Mouse (Mus musculus) heart, embryonic 16.5 days (tissue): ENCODE data around the gene Muc1. TPM values are rescaled to one million over a fixed set of nuclear protein-coding genes. Genes with fewer than 3 reads are reported as not detected.

Experiments
- ATAC-seq: fragments of 200-750 bp; cut with Nextera tagmentation; replicated peaks from 2 replicates; pipeline ENCODE4 v1.8.0; 2017; ENCODE audit warnings: moderate number of reproducible peaks; ENCODE audit not compliant: insufficient read depth, low FRiP score; ENCODE audit errors: extremely low read depth
- H3K27ac ChIP-seq: fragments of 300-500 bp; sonication (generic); 2 replicates; pipeline ENCODE4 v1.5.1; 2014; ENCODE audit warnings: mild to moderate bottlenecking, low read length, control low read depth, moderate library complexity
- H3K27me3 ChIP-seq: fragments of 300-500 bp; sonication (generic); 2 replicates; pipeline ENCODE4 v1.6.1; 2014; ENCODE audit warnings: low read length, mixed read lengths; ENCODE audit not compliant: control insufficient read depth, insufficient read depth
- H3K36me3 ChIP-seq: fragments of 300-500 bp; sonication (generic); 2 replicates; pipeline ENCODE4 v1.6.1; 2014; ENCODE audit not compliant: control insufficient read depth, insufficient read depth
- H3K4me1 ChIP-seq: fragments of 300-500 bp; sonication (generic); 2 replicates; pipeline ENCODE4 v1.6.1; 2014; ENCODE audit warnings: low read length, mixed read lengths; ENCODE audit not compliant: control insufficient read depth, insufficient read depth
- H3K4me2 ChIP-seq: fragments of 300-500 bp; sonication (generic); 2 replicates; pipeline ENCODE4 v1.6.1; 2014; ENCODE audit warnings: low read depth, mild to moderate bottlenecking, control low read depth, low read length
- H3K4me3 ChIP-seq: fragments of 300-500 bp; sonication (generic); 2 replicates; pipeline ENCODE4 v1.5.1; 2014; ENCODE audit warnings: mild to moderate bottlenecking, control low read depth, low read length
- H3K9ac ChIP-seq: fragments of 300-500 bp; sonication (generic); 2 replicates; pipeline ENCODE4 v1.6.1; 2014; ENCODE audit warnings: low read length, control low read depth
- H3K9me3 ChIP-seq: fragments of 300-500 bp; sonication (generic); replicated peaks from 2 replicates; pipeline ENCODE4 v1.6.1; 2016; ENCODE audit warnings: low read length; ENCODE audit not compliant: control insufficient read depth
- WGBS: fragments of 180-500 bp; shearing (Covaris S2); extraction: QIAGEN DNeasy Blood & Tissue Kit; methylation state at CpG from one replicate; pipeline ENCODE4 v1.1.7; 2014; 5-methylcytosine and 5-hydroxymethylcytosine counted together
- microRNA counts: library from miRNA; unstranded; fragments of <30 nt; microRNA quantifications from one replicate; lab custom pipeline; 2016
- microRNA-seq: library from miRNA; unstranded; fragments of <30 nt; microRNA quantifications from one replicate; pipeline ENCODE4, GENCODE M21; 2017
- polyA plus RNA-seq: library from polyadenylated mRNA; unstranded; fragments of >200 nt; fragmentation: Nextera tagmentation; extraction: Ambion mirVana; gene quantifications from 2 replicates; pipeline ENCODE4 v1.2.1, GENCODE M21; 2015

Muc1 gene
- polyA plus RNA-seq, 1 experiment from 2014 or later: 3.3 TPM

- Histone ChIP-seq H3K27me3 (peaks cover 2% of the 10 kb centered on the region; the same call in 1 of the 2 replicates), H3K9me3 (no peaks in the 10 kb centered on the region), H3K4me1 (peaks cover 28% of the 10 kb centered on the region), H3K27ac (peak overlapping the region; percentile 91), H3K9ac (peak overlapping the region; percentile 83), H3K4me3 (peak overlapping the region; percentile 69), H3K36me3 (peaks cover 9% of the 10 kb centered on the region), H3K4me2 (peak overlapping the region; percentile 98)
- no peak; the same call in 1 of the 2 replicates for ATAC-seq
- WGBS: under 1% methylated on average over 28 of the region's 29 CpGs
These were observed 51.3 kb downstream of the Muc1 start for GRCm38 (mm10) chr3:89280050-89280605.

DNA sequence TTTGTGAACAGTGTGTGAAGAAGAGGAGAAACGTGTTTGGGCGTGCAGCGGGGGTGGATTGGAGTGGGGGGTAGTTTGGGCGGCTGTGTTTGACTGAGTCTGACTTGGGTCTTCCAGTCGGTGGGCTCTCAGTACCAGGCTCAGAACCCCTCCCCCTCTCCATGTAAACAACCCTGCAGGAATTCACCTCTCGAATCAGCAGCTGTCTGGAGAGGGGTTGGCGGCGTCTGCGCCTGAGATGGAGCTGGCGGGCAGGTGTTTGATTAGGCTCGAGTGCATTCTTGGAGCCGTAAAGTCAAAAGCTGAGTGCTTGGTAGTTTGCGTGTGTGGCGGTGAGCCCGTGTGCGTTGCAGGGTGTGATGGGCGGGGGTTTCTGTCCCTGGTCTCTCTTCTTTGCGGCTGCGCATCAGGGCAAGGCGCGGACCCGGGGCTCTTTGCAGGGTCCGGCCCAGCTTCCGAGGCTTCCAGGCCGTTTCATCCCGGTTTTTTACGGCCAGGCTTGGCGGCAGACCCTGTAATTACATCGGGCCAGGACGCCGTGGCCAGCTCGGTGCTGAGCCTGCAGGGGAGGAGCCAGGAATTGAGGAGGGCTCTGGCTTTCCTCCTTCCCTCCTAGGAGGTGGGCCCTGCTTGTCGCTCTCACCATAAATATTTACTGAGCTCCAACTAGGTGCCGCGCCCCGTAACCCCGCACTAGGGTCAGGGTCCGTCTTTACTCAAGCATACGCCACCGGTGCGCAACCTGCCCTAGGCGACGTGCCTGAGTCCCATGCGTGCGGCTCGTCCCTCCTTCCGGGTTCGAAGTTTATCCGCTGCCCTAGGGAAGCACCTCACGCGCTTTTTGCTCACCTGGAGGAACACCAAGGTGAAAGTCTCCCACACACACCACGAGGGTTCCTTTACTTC lies 52.0 kb downstream of the Muc1 start, which contains the start of gene Efna1:
Efna1 (minus strand) TSS at position 537 of the 906 bp plus-strand sequence.
- Histone ChIP-seq H3K27me3 (peaks cover 2% of the 10 kb centered on the region; the same call in 1 of the 2 replicates), H3K27ac (peak within 1 kb of the TSS; percentile 91), H3K36me3 (peaks cover 1% of the 10 kb centered on the region), H3K9me3 (no peaks in the 10 kb centered on the region), H3K4me2 (peak within 1 kb of the TSS; percentile 98), H3K4me1 (peaks cover 28% of the 10 kb centered on the region), H3K4me3 (peak within 1 kb of the TSS; percentile 69), H3K9ac (peak within 1 kb of the TSS; percentile 83)
- WGBS: under 1% methylated on average over 52 of the region's 52 CpGs
- peak; percentile 19; the same call in 1 of the 2 replicates for ATAC-seq

- WGBS: 13% methylated on average over 20 of the region's 20 CpGs
- no peak for ATAC-seq
- H3K4me2 ChIP-seq: peak overlapping the region; percentile 98
- H3K4me3 ChIP-seq: peak overlapping the region; percentile 69
- H3K36me3 ChIP-seq: no peaks in the 10 kb centered on the region
- peak overlapping the region; percentile 91 for H3K27ac ChIP-seq
- H3K9ac ChIP-seq: no peak overlapping the region; the same call in 1 of the 2 replicates
- H3K9me3 ChIP-seq: no peaks in the 10 kb centered on the region
- H3K27me3 ChIP-seq: peaks cover 2% of the 10 kb centered on the region; the same call in 1 of the 2 replicates
- peaks cover 25% of the 10 kb centered on the region for H3K4me1 ChIP-seq
These were observed 52.9 kb downstream of the Muc1 start for GRCm38 (mm10) chr3:89281579-89282290.

DNA sequence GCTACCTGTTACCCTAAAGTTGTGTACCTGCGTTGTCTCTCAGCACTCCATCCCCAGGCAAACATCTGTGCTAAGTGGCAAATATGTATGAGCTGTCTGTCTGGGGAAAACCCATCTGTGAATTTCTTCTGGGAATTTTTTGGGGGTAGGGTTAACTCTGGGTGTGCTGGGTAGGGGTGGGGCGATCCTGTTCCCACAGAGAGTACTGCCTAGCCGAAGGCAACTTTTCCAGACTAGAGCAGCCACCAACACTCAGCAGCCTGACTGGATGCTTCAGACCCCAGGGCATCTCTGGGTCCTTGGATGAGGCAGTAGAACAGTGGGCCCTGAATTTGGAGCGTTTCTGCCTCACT lies 53.4 kb downstream of the Muc1 start:
- H3K36me3 ChIP-seq: no peaks in the 10 kb centered on the region
- no peak overlapping the region for H3K4me2 ChIP-seq
- no peak overlapping the region for H3K27ac ChIP-seq
- H3K27me3 ChIP-seq: peaks cover 2% of the 10 kb centered on the region; the same call in 1 of the 2 replicates
- H3K4me1 ChIP-seq: peaks cover 19% of the 10 kb centered on the region
- no peak for ATAC-seq
- no peak overlapping the region for H3K9ac ChIP-seq
- no peak overlapping the region for H3K4me3 ChIP-seq
- H3K9me3 ChIP-seq: no peaks in the 10 kb centered on the region
- 18% methylated on average over 4 of the region's 4 CpGs for WGBS

MicroRNA genes within 50 kb of the gene (microRNA counts, 519-probe panel; counts per million panel counts)
- 1,193 counts per million, percentile 6 among the panel's probes with 10 or more counts for microRNA mmu-miR-92b (lab: Ali Mortazavi, UCI)

Small RNA genes lying within 50 kb of the gene (microRNA-seq; reads per million reads assigned to microRNA genes)
- 327 reads per million, percentile 68 among the genes with 10 or more reads in this experiment for gene Mir92b

Other genes starting within 250 kb of the Muc1 start
- 8.1 and 10.2 TPM in 2 replicates for gene Rusc1, start 135.7 kb upstream of the Muc1 start, polyA plus RNA-seq
- gene Gm43738, start 128.0 kb upstream of the Muc1 start, polyA plus RNA-seq: not detected in 2 replicates
- gene Fdps, start 127.1 kb upstream of the Muc1 start, polyA plus RNA-seq: 103 and 116 TPM in 2 replicates
- gene Pklr, start 92.9 kb upstream of the Muc1 start, polyA plus RNA-seq: 0.20 and 0.64 TPM in 2 replicates
- gene Hcn3, start 68.9 kb upstream of the Muc1 start, polyA plus RNA-seq: 0.70 and 0.76 TPM in 2 replicates
- gene Clk2, start 64.3 kb upstream of the Muc1 start, polyA plus RNA-seq: 15.9 and 17.9 TPM in 2 replicates
- 89.5 and 93.9 TPM in 2 replicates for gene Scamp3, start 51.6 kb upstream of the Muc1 start, polyA plus RNA-seq
- 17.7 TPM in 2 replicates for gene Fam189b, start 45.9 kb upstream of the Muc1 start, polyA plus RNA-seq
- 33.2 and 33.3 TPM in 2 replicates for gene Gba, start 26.1 kb upstream of the Muc1 start, polyA plus RNA-seq
- gene Thbs3, start 13.9 kb upstream of the Muc1 start, polyA plus RNA-seq: 24.0 TPM in 2 replicates
- gene Mtx1, start 2.0 kb upstream of the Muc1 start, polyA plus RNA-seq: 120 and 127 TPM in 2 replicates
- 202 and 234 TPM in 2 replicates for gene Krtcap2, start 16.9 kb downstream of the Muc1 start, polyA plus RNA-seq
- 1.1 and 1.3 TPM in 2 replicates for gene Trim46, start 17.3 kb downstream of the Muc1 start, polyA plus RNA-seq
- gene Dpm3, start 30.3 kb downstream of the Muc1 start, polyA plus RNA-seq: 65.3 and 79.6 TPM in 2 replicates
- 44.8 and 51.1 TPM in 2 replicates for gene Slc50a1, start 41.5 kb downstream of the Muc1 start, polyA plus RNA-seq
- 34.4 and 45.5 TPM in 2 replicates for gene Efna1, start 52.1 kb downstream of the Muc1 start, polyA plus RNA-seq
- gene Efna3, start 93.9 kb downstream of the Muc1 start, polyA plus RNA-seq: 0.89 and 1.1 TPM in 2 replicates
- 5.2 and 7.3 TPM in 2 replicates for gene Efna4, start 109.0 kb downstream of the Muc1 start, polyA plus RNA-seq
- gene Adam15, start 120.9 kb downstream of the Muc1 start, polyA plus RNA-seq: 61.5 and 73.6 TPM in 2 replicates
- not detected in 2 replicates for gene Dcst2, start 132.9 kb downstream of the Muc1 start, polyA plus RNA-seq
- gene Dcst1, start 136.2 kb downstream of the Muc1 start, polyA plus RNA-seq: 0.06 and 0.21 TPM in 2 replicates
- gene Zbtb7b, start 165.7 kb downstream of the Muc1 start, polyA plus RNA-seq: 1.7 and 2.6 TPM in 2 replicates
- 1.7 TPM in 1 of 2 replicates, not detected in the other for gene Lenep, start 173.7 kb downstream of the Muc1 start, polyA plus RNA-seq
- gene Flad1, start 182.8 kb downstream of the Muc1 start, polyA plus RNA-seq: 38.8 and 41.0 TPM in 2 replicates
- 288 and 304 TPM in 2 replicates for gene Cks1b, start 189.3 kb downstream of the Muc1 start, polyA plus RNA-seq
- gene Shc1, start 189.4 kb downstream of the Muc1 start, polyA plus RNA-seq: 67.7 and 72.3 TPM in 2 replicates
- gene Pygo2, start 201.2 kb downstream of the Muc1 start, polyA plus RNA-seq: 21.8 and 24.0 TPM in 2 replicates
- 67.5 and 74.8 TPM in 2 replicates for gene Pbxip1, start 207.6 kb downstream of the Muc1 start, polyA plus RNA-seq
- 51.5 and 59.3 TPM in 2 replicates for gene Pmvk, start 225.5 kb downstream of the Muc1 start, polyA plus RNA-seq